Mouse (Mus musculus) heart, adult 2 months (tissue): ENCODE measurements around the gene Zbtb17.

ENCODE experiments used
- CTCF ChIP-seq: fragments of 200-600 bp; IDR thresholded peaks from 2 replicates; pipeline ENCODE4 v1.8.1; 2022; ENCODE audit warnings: antibody characterized with exemption, mild to moderate bottlenecking, moderate library complexity
- EP300 ChIP-seq: fragments of 200-500 bp; IDR thresholded peaks from 2 replicates; pipeline ENCODE4 v1.6.1; 2011; ENCODE audit warnings: low read depth, low read length, control low read depth; ENCODE audit not compliant: insufficient read depth
- POLR2A ChIP-seq: fragments of 200-500 bp; IDR thresholded peaks from 2 replicates; pipeline ENCODE4 v1.6.1; 2011; ENCODE audit warnings: mild to moderate bottlenecking, low read depth, low read length, control low read depth; ENCODE audit not compliant: insufficient read depth

- TF ChIP-seq POLR2A (no peak), EP300 (peak; percentile 77), CTCF (peak; percentile 97; the same call in 1 of the 2 replicates)
Measured at GRCm38 (mm10) chr4:141430997-141431396, 13.5 kb upstream of the Zbtb17 start.
